Mouse (Mus musculus) limb, embryonic 13.5 days (tissue): Measurements from ENCODE around the gene Cd300ld4. TPM values are rescaled to one million over a fixed set of nuclear protein-coding genes. Genes with fewer than 3 reads are reported as not detected.
"Not testable (repeated sequence)": the region's sequence is repeated elsewhere in the genome, so short reads cannot be mapped to it uniquely, and the experiment has no call there.

Experiments
- ATAC-seq: fragments of 200-750 bp; cut with Nextera tagmentation; 2 replicates; pipeline ENCODE4 v1.8.0; 2017; ENCODE audit warnings: low read depth, moderate number of reproducible peaks, moderate TSS enrichment; ENCODE audit not compliant: low FRiP score
- H3K27ac ChIP-seq: fragments of 300-500 bp; sonication (generic); 2 replicates; pipeline ENCODE4 v1.5.1; 2015; ENCODE audit warnings: inconsistent platforms, mild to moderate bottlenecking, moderate library complexity
- H3K27me3 ChIP-seq: fragments of 300-500 bp; sonication (generic); 2 replicates; pipeline ENCODE4 v1.6.1; 2015; ENCODE audit warnings: mild to moderate bottlenecking, inconsistent platforms
- H3K36me3 ChIP-seq: fragments of 300-500 bp; sonication (generic); 2 replicates; pipeline ENCODE4 v1.6.1; 2015; ENCODE audit warnings: inconsistent platforms, mild to moderate bottlenecking, moderate library complexity
- H3K4me1 ChIP-seq: fragments of 300-500 bp; sonication (generic); 2 replicates; pipeline ENCODE4 v1.6.1; 2015; ENCODE audit warnings: inconsistent platforms
- H3K4me2 ChIP-seq: fragments of 300-500 bp; sonication (generic); replicated peaks from 2 replicates; pipeline ENCODE4 v1.6.1; 2015; ENCODE audit warnings: inconsistent platforms, mild to moderate bottlenecking, moderate library complexity
- H3K4me3 ChIP-seq: fragments of 300-500 bp; sonication (generic); 2 replicates; pipeline ENCODE4 v1.5.1; 2015; ENCODE audit warnings: moderate library complexity, mild to moderate bottlenecking, inconsistent platforms
- H3K9ac ChIP-seq: fragments of 300-500 bp; sonication (generic); 2 replicates; pipeline ENCODE4 v1.6.1; 2015; ENCODE audit warnings: mild to moderate bottlenecking, inconsistent platforms
- H3K9me3 ChIP-seq: fragments of 300-500 bp; sonication (generic); 2 replicates; pipeline ENCODE4 v1.6.1; 2016; ENCODE audit warnings: inconsistent platforms
- WGBS: fragments of 180-500 bp; shearing (Covaris S2); methylation state at CpG from one replicate; pipeline ENCODE4 v1.1.7; 2015; 5-methylcytosine and 5-hydroxymethylcytosine counted together
- polyA plus RNA-seq: library from polyadenylated mRNA; unstranded; fragments of >200 nt; fragmentation: Nextera tagmentation; extraction: Ambion mirVana; gene quantifications from 2 replicates; pipeline ENCODE4 v1.2.1, GENCODE M21; 2015

The Cd300ld4 gene
- polyA plus RNA-seq, 1 experiment from 2014 or later: not detected

- no peak for ATAC-seq
- H3K36me3 ChIP-seq: no peaks in the 10 kb centered on the region
- no peak overlapping the region for H3K27ac ChIP-seq
- 4% methylated on average over 9 of the region's 9 CpGs for WGBS
- no peak overlapping the region for H3K4me3 ChIP-seq
- H3K27me3 ChIP-seq: no peaks in the 10 kb centered on the region
- no peaks in the 10 kb centered on the region for H3K4me1 ChIP-seq
- H3K4me2 ChIP-seq: no peak overlapping the region
- no peak overlapping the region for H3K9ac ChIP-seq
- no peaks in the 10 kb centered on the region for H3K9me3 ChIP-seq
These were observed 25.4 kb upstream of the Cd300ld4 start for GRCm38 (mm10) chr11:115052206-115052605.

GRCm38 (mm10) chr11:115049282-115049895, 22.6 kb upstream of the Cd300ld4 start:
- ATAC-seq: no peak
- no peaks in the 10 kb centered on the region for H3K27me3 ChIP-seq
- H3K36me3 ChIP-seq: no peaks in the 10 kb centered on the region
- no peak overlapping the region for H3K4me2 ChIP-seq
- 37% methylated on average over 3 of the region's 3 CpGs for WGBS
- no peak overlapping the region for H3K9ac ChIP-seq
- H3K4me1 ChIP-seq: no peaks in the 10 kb centered on the region
- H3K9me3 ChIP-seq: no peaks in the 10 kb centered on the region
- H3K4me3 ChIP-seq: no peak overlapping the region
- H3K27ac ChIP-seq: no peak overlapping the region

DNA sequence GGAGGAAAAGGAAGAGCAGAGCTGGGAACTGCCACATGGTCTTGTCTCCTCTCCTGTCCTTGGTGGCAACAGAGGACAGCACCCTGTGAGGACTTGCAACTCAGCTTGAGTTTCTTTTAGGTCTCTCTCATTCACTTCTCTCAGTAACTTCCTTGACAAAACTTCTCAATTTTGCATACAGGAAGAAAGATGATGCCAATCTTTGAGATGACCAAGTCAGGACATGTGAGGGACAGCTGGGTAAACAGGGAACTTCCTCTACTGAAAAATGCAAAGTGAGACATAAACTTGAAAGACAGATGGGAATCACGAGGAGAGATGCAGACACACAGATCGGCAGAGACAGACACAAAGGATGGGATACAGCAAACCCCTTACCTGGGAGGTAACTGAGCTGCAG, 21.4 kb upstream of the Cd300ld4 start, which contains the start of gene Cd300ld3:
Gene Cd300ld3 (minus strand): TSS at position 151 of the 400 bp plus-strand sequence.
- 74% methylated on average over 2 of the region's 2 CpGs for WGBS
- Histone ChIP-seq H3K4me3 (no peak within 1 kb of the TSS), H3K4me2 (no peak within 1 kb of the TSS), H3K27ac (no peak within 1 kb of the TSS), H3K27me3 (no peaks in the 10 kb centered on the region), H3K36me3 (no peaks in the 10 kb centered on the region), H3K9ac (no peak within 1 kb of the TSS), H3K9me3 (no peaks in the 10 kb centered on the region), H3K4me1 (no peaks in the 10 kb centered on the region)
- no peak for ATAC-seq

GRCm38 (mm10) chr11:115037669-115038068, 10.9 kb upstream of the Cd300ld4 start, which contains the start of gene Cd300ld5:
Cd300ld5 (minus strand) TSS chr11:115037769.
- H3K4me1 ChIP-seq, H3K4me2 ChIP-seq, ATAC-seq, H3K27me3 ChIP-seq, H3K4me3 ChIP-seq, H3K9ac ChIP-seq, H3K36me3 ChIP-seq, H3K27ac ChIP-seq, H3K9me3 ChIP-seq: not testable (repeated sequence)
- WGBS: no CpG with 5 or more reads among the region's 6 CpGs

DNA sequence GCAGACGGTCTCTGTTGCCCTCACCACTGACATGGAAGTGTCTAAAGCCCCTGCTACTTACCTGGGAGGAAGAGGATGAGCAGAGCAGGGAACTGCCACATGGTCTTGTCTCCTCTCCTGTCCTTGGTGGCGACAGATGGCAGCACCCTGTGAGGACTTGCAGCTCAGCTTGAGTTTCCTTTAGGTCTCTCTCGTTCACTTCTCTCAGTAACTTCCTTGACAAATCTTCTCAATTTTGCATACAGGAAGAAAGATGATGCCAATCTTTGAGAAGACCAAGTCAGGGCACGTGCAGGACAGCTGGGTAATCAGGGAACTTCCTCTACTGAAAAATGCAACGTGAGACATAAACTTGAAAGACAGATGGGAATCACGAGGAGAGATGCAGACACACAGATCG, 10.7 kb downstream of the Cd300ld4 start, which contains the start of gene Cd300ld2:
Gene Cd300ld2 (minus strand): TSS at position 101 of the 400 bp plus-strand sequence.
- H3K27me3 ChIP-seq, H3K9me3 ChIP-seq, H3K9ac ChIP-seq, H3K4me3 ChIP-seq, ATAC-seq, H3K36me3 ChIP-seq, H3K27ac ChIP-seq, H3K4me2 ChIP-seq, H3K4me1 ChIP-seq: not testable (repeated sequence)
- WGBS: no CpG with 5 or more reads among the region's 7 CpGs

DNA sequence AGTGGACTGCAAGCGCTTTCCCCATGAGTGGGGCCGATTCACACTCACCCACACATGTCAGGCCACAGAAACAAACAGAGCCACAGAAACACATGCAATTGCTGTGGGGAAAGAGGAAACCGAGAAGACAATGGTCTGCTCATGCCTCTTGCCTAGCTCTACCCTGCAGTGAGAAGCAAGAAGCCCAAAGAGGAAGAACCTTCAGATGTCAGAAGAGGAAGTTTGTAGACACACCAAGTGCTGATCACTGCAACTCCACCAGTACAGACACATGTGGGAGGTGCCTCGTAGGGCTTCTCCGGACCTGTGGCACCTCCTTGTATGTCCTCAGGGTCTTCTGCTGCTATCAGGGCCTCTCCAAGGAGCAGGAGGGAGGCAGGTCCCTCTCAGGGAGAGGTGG, 22.7 kb downstream of the Cd300ld4 start:
- Histone ChIP-seq H3K4me1 (no peaks in the 10 kb centered on the region), H3K27ac (no peak overlapping the region; the same call in 1 of the 2 replicates), H3K4me2 (no peak overlapping the region), H3K27me3 (0 out of 2 replicates have a peak, but pooled peaks cover 4% of the 10 kb centered on the region), H3K4me3 (no peak overlapping the region), H3K9ac (no peak overlapping the region), H3K9me3 (no peaks in the 10 kb centered on the region), H3K36me3 (no peaks in the 10 kb centered on the region)
- 85% methylated on average over 5 of the region's 5 CpGs for WGBS
- no peak for ATAC-seq

- Histone ChIP-seq H3K4me1 (no peaks in the 10 kb centered on the region), H3K27ac (no peak within 1 kb of the TSS), H3K9ac (no peak within 1 kb of the TSS), H3K4me2 (no peak within 1 kb of the TSS), H3K4me3 (no peak within 1 kb of the TSS), H3K9me3 (no peaks in the 10 kb centered on the region), H3K27me3 (0 out of 2 replicates have a peak, but pooled peaks cover 4% of the 10 kb centered on the region), H3K36me3 (no peaks in the 10 kb centered on the region)
- ATAC-seq: no peak
- WGBS: 77% methylated on average over 7 of the region's 7 CpGs
These were observed 25.3 kb downstream of the Cd300ld4 start, which contains the start of gene Cd300c2 for GRCm38 (mm10) chr11:115001474-115002040. Cd300c2 (minus strand) TSS chr11:115001880.

DNA sequence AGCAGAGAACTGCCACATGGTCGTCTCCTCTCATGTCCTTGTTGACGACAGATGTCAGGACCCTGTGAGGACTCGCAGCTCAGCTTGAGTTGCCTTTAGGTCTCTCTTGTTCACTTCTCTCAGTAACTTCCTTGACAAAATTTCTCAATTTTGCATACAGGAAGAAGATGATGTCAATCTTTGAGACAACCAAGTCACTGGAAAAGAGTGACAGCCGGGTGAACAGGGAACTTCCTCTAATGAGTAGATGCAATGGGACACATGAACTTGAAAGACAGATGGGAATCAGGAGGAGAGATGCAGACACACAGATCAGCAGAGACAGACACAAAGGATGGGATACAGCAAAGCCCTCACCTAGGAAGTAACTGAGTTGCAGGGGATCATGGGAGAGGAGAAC, 37.0 kb downstream of the Cd300ld4 start, which contains the start of gene Cd300ld:
Gene Cd300ld (minus strand): TSS at position 130 of the 400 bp plus-strand sequence.
- Histone ChIP-seq H3K27me3 (no peaks in the 10 kb centered on the region), H3K9me3 (no peaks in the 10 kb centered on the region), H3K4me2 (no peak within 1 kb of the TSS), H3K4me1 (no peaks in the 10 kb centered on the region), H3K4me3 (no peak within 1 kb of the TSS), H3K9ac (no peak within 1 kb of the TSS), H3K27ac (no peak within 1 kb of the TSS), H3K36me3 (no peaks in the 10 kb centered on the region)
- no peak for ATAC-seq
- 84% methylated on average over 4 of the region's 4 CpGs for WGBS

GRCm38 (mm10) chr11:114981866-114982265, 44.9 kb downstream of the Cd300ld4 start:
- 77% methylated on average over 3 of the region's 4 CpGs for WGBS
- Histone ChIP-seq H3K36me3 (no peaks in the 10 kb centered on the region), H3K9ac (no peak overlapping the region), H3K4me1 (no peaks in the 10 kb centered on the region), H3K27ac (no peak overlapping the region), H3K4me2 (no peak overlapping the region), H3K9me3 (peaks cover 24% of the 10 kb centered on the region), H3K27me3 (no peaks in the 10 kb centered on the region), H3K4me3 (no peak overlapping the region)
- ATAC-seq: no peak

DNA sequence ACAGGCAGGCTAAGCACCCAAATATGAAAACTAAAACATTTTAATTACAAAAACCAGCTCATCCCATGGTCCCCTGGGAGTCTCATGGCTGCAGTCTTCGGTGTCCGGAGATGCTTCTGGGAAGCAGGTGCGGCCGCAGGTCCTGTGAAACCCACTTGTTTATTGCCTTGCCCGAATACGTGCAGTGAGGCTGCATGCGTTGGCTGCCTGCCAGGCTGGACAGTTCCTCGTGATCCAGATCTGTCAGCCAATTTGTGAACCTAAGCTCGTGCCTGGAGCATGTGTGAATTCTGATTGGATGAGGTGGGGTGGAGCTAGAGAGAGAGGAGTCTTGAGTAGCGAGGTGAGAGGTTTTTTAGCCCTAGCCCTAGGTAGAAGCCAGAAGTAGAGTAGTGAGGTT, 54.1 kb downstream of the Cd300ld4 start:
- Histone ChIP-seq H3K4me3 (no peak overlapping the region), H3K27ac (no peak overlapping the region), H3K9ac (no peak overlapping the region), H3K4me1 (no peaks in the 10 kb centered on the region), H3K36me3 (no peaks in the 10 kb centered on the region), H3K9me3 (peaks cover 22% of the 10 kb centered on the region), H3K4me2 (no peak overlapping the region), H3K27me3 (no peaks in the 10 kb centered on the region)
- no peak for ATAC-seq
- WGBS: 78% methylated on average over 10 of the region's 10 CpGs
